Mouse (Mus musculus) forebrain, embryonic 11.5 days (tissue): Measurements from ENCODE around the gene Setd2. TPM values are rescaled to one million over a fixed set of nuclear protein-coding genes. Genes with fewer than 3 reads are reported as not detected.

Source experiments
- ATAC-seq: fragments of 200-750 bp; cut with Nextera tagmentation; replicated peaks from 2 replicates; pipeline ENCODE4 v1.8.0; 2017; ENCODE audit warnings: moderate TSS enrichment; ENCODE audit not compliant: low FRiP score
- DNase-seq: peaks from one replicate; pipeline ENCODE4 v3.0.0-alpha.2; 2017; ENCODE audit warnings: low spot score
- H3K27ac ChIP-seq: fragments of 300-500 bp; sonication (generic); 2 replicates; pipeline ENCODE4 v1.5.1; 2014; ENCODE audit warnings: low read depth, low read length
- H3K27me3 ChIP-seq: fragments of 300-500 bp; sonication (generic); 2 replicates; pipeline ENCODE4 v1.6.1; 2014; ENCODE audit warnings: mild to moderate bottlenecking, low read length, mixed read lengths; ENCODE audit not compliant: control insufficient read depth, insufficient read depth
- H3K36me3 ChIP-seq: fragments of 300-500 bp; sonication (generic); 2 replicates; pipeline ENCODE4 v1.6.1; 2014; ENCODE audit warnings: mild to moderate bottlenecking, low read length, moderate library complexity, mixed read lengths; ENCODE audit not compliant: control insufficient read depth, insufficient read depth
- H3K4me1 ChIP-seq: fragments of 300-500 bp; sonication (generic); replicated peaks from 2 replicates; pipeline ENCODE4 v1.6.1; 2014; ENCODE audit warnings: low read length, mixed read lengths; ENCODE audit not compliant: control insufficient read depth, insufficient read depth
- H3K4me2 ChIP-seq: fragments of 300-500 bp; sonication (generic); 2 replicates; pipeline ENCODE4 v1.6.1; 2014; ENCODE audit warnings: low read depth, mild to moderate bottlenecking, low read length, moderate library complexity, mixed read lengths; ENCODE audit not compliant: severe bottlenecking
- H3K4me3 ChIP-seq: fragments of 300-500 bp; sonication (generic); 2 replicates; pipeline ENCODE4 v1.5.1; 2014; ENCODE audit warnings: low read depth, low read length
- H3K9ac ChIP-seq: fragments of 300-500 bp; sonication (generic); 2 replicates; pipeline ENCODE4 v1.6.1; 2014; ENCODE audit warnings: low read length
- H3K9me3 ChIP-seq: fragments of 300-500 bp; sonication (generic); 2 replicates; pipeline ENCODE4 v1.6.1; 2016; ENCODE audit warnings: low read length, mixed read lengths; ENCODE audit not compliant: control insufficient read depth
- WGBS: fragments of 180-500 bp; shearing (Covaris S2); extraction: QIAGEN DNeasy Blood & Tissue Kit; methylation state at CpG from one replicate; pipeline ENCODE4 v1.1.7; 2014; 5-methylcytosine and 5-hydroxymethylcytosine counted together
- polyA plus RNA-seq: library from polyadenylated mRNA; unstranded; fragments of >200 nt; fragmentation: Nextera tagmentation; extraction: Ambion mirVana; gene quantifications from 2 replicates; pipeline ENCODE4 v1.2.1, GENCODE M21; 2014

The Setd2 gene
- polyA plus RNA-seq, 1 experiment from 2014 or later = 56.9 TPM

DNA sequence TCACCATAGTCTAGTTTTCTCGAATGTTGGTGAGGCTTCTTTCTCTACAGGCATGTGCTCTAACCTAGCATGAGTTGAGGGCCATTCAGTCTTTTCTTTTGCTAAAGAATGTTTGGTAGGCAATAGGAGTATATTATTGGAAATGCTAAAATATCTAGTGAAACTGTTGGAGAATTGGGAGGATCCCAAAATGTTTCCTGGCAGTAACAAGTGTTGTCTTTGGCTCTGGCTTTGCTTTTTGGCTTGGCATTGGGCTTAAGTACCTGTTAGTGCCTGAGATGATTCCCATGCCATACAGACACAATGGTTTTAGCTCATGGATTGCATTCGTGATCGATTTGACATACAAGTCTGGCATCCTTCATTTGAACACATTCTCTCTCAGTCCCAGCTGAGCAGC, 79.1 kb downstream of the Setd2 start:
- ATAC-seq (no peak), DNase-seq (no peak)
- no peaks in the 10 kb centered on the region for H3K27me3 ChIP-seq
- no peak overlapping the region for H3K9ac ChIP-seq
- no peak overlapping the region for H3K4me3 ChIP-seq
- H3K4me2 ChIP-seq = no peak overlapping the region
- no peaks in the 10 kb centered on the region for H3K9me3 ChIP-seq
- H3K27ac ChIP-seq = no peak overlapping the region
- no peaks in the 10 kb centered on the region for H3K4me1 ChIP-seq
- no peaks in the 10 kb centered on the region; the same call in 1 of the 2 replicates for H3K36me3 ChIP-seq
- WGBS = 89% methylated on average over 3 of the region's 3 CpGs

DNA sequence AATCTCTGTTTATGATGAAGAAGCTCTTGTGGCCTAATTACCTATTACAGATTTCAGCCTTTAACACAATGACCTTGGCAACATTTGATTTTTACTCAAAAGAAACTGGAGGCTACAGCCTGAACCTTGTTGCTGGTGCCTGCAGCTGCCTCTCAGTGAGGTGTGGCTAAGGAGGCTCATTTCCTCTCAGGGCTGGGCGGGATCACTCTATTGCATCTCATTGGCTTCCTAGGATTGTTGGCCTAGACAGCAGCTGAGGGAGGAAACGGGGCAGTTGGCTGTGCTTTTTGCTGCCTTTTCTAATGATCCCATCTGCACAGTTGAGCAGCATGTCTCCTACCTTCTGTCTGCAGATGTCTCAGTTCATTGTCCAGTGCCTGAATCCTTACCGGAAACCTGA, 84.7 kb downstream of the Setd2 start:
- peak; percentile 43 for DNase-seq
- WGBS = 83% methylated on average over 3 of the region's 3 CpGs
- no peak for ATAC-seq

DNA sequence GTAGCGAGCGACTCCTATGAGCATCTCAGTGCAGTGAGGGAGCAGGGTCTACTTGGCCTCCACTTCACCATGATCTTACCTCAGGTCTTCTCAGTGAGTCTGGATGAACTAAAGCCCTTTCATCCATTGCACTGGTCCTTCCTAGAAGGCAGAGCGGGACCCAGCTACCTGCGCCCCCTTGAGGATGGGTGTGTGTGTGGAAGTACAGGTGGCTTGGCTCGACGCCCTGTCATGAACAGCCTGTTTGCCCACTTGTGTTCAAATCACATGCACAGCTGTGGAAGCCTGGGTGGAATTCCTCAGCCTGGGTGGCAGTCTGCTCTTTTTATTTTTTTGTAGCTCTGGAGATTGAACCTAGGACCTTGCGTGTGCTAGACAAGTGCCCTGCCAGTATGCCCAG, 87.8 kb downstream of the Setd2 start:
- no peak for DNase-seq
- 82% methylated on average over 7 of the region's 7 CpGs for WGBS
- peaks cover 8% of the 10 kb centered on the region; the same call in 1 of the 2 replicates for H3K36me3 ChIP-seq

More for the DNA sequence above, 84.7 kb downstream of the Setd2 start:
- no peaks in the 10 kb centered on the region for H3K27me3 ChIP-seq
- H3K4me2 ChIP-seq = no peak overlapping the region
- H3K9me3 ChIP-seq = no peaks in the 10 kb centered on the region
- H3K27ac ChIP-seq = no peak overlapping the region
- H3K9ac ChIP-seq = no peak overlapping the region
- peaks cover 8% of the 10 kb centered on the region; the same call in 1 of the 2 replicates for H3K36me3 ChIP-seq
- no peak overlapping the region for H3K4me3 ChIP-seq
- H3K4me1 ChIP-seq = no peaks in the 10 kb centered on the region

DNA sequence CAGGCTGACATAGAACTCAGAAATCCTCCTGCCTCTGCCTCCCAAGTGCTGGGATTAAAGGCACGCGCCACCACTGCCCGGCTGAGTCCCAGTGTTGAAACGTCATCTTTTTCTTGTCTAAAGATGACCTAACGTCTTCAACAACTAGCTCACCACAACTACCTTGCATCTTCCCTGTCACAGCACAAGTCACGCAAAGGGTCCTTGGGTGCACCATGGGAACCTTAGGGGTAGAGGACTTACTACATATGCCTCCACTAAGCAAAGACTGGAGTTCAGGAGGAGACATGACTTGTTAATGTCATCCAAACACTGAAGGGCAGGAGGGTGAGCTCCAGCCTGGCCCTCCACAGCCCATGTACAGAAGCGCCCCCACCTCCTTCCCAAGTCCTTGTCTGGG, 88.3 kb downstream of the Setd2 start:
- no peaks in the 10 kb centered on the region for H3K27me3 ChIP-seq
- no peak overlapping the region for H3K27ac ChIP-seq
- DNase-seq (no peak), ATAC-seq (no peak)
- no peak overlapping the region for H3K9ac ChIP-seq
- 96% methylated on average over 7 of the region's 7 CpGs for WGBS
- peaks cover 4% of the 10 kb centered on the region; the same call in 1 of the 2 replicates for H3K4me1 ChIP-seq
- H3K4me2 ChIP-seq = no peak overlapping the region
- H3K9me3 ChIP-seq = no peaks in the 10 kb centered on the region
- H3K36me3 ChIP-seq = peaks cover 8% of the 10 kb centered on the region; the same call in 1 of the 2 replicates
- H3K4me3 ChIP-seq = no peak overlapping the region

More for the DNA sequence above, 87.8 kb downstream of the Setd2 start:
- Histone ChIP-seq H3K4me1 (peaks cover 4% of the 10 kb centered on the region; the same call in 1 of the 2 replicates), H3K4me2 (no peak overlapping the region), H3K27ac (no peak overlapping the region), H3K27me3 (no peaks in the 10 kb centered on the region), H3K9ac (no peak overlapping the region), H3K9me3 (no peaks in the 10 kb centered on the region), H3K4me3 (no peak overlapping the region)
- ATAC-seq = no peak

DNA sequence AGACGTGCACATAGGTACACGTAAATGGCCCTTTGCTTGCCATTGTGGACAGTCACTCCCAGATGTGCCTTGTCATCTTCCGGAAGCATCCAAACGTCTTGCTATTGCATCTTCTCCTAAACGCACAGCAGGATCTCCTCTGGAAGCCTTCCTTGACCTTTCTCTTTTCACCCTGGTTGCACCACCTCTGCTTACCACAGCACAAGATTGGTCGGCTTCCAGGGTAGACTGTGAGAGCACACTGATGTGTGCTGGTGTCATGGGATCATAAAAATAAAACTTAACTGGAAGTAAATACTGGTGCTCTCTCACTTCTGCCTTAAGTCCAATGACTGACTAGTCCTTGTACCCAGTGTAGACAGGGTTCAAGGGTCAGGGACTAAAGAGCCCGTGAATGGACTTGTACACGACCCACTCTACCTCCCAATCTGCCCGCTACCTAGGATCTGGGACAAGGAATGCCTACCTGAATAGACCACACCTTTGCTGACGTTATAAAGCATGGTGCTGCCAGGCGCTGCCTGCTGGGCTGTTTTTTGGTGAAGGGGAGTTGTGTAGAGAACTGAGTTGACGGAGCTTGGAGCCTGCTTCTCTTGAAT, 90.3 kb downstream of the Setd2 start:
- Histone ChIP-seq H3K27ac (no peak overlapping the region), H3K27me3 (no peaks in the 10 kb centered on the region), H3K4me2 (no peak overlapping the region), H3K36me3 (peaks cover 4% of the 10 kb centered on the region; the same call in 1 of the 2 replicates), H3K4me1 (peaks cover 4% of the 10 kb centered on the region; the same call in 1 of the 2 replicates), H3K9me3 (no peaks in the 10 kb centered on the region), H3K4me3 (no peak overlapping the region), H3K9ac (no peak overlapping the region)
- no peak for DNase-seq
- WGBS = 85% methylated on average over 12 of the region's 12 CpGs
- ATAC-seq = no peak

DNA sequence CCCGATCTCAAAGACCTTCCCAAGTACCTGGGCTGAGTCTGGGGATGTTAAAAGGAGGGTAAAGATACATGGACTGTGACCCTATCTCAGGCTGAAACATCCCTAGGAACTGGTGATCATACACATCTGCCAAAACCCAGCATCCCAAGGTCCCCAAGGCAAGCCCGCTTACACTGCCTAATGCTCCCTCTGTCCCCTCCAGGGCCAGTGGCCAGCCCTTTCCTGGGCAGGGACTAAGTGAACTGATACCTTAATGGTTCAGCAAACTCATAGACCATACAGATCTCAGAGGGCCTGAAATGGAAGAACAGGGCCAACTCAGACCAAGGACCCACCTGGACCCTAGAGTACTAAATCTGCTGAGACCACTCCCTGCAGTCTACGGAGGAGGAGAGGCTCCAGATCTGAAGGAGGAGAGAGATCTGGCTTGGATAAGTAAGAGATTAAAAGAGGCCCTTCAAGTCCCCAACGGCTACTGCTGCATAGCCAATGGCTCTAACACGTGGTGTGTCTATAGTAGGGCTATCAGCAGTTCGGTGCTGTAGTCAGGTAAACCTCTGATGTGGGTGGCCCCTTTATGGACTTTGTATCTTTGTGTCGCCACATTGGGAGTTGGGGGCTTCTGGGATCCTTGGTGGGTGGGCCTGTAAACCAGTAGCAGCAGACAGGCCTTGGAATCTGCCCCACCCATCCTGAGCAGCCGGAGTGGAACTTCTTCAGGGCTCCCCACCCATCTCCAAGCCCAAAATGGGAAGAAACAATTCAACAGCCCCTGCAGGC, 91.2 kb downstream of the Setd2 start:
- Histone ChIP-seq H3K4me2 (peak overlapping the region; percentile 98), H3K27me3 (no peaks in the 10 kb centered on the region), H3K27ac (no peak overlapping the region), H3K4me1 (peaks cover 4% of the 10 kb centered on the region; the same call in 1 of the 2 replicates), H3K9me3 (no peaks in the 10 kb centered on the region), H3K36me3 (peaks cover 3% of the 10 kb centered on the region; the same call in 1 of the 2 replicates), H3K9ac (peak overlapping the region; percentile 75), H3K4me3 (peak overlapping the region; percentile 48)
- DNase-seq = peak; percentile 57
- no peak for ATAC-seq
- 47% methylated on average over 8 of the region's 8 CpGs for WGBS

DNA sequence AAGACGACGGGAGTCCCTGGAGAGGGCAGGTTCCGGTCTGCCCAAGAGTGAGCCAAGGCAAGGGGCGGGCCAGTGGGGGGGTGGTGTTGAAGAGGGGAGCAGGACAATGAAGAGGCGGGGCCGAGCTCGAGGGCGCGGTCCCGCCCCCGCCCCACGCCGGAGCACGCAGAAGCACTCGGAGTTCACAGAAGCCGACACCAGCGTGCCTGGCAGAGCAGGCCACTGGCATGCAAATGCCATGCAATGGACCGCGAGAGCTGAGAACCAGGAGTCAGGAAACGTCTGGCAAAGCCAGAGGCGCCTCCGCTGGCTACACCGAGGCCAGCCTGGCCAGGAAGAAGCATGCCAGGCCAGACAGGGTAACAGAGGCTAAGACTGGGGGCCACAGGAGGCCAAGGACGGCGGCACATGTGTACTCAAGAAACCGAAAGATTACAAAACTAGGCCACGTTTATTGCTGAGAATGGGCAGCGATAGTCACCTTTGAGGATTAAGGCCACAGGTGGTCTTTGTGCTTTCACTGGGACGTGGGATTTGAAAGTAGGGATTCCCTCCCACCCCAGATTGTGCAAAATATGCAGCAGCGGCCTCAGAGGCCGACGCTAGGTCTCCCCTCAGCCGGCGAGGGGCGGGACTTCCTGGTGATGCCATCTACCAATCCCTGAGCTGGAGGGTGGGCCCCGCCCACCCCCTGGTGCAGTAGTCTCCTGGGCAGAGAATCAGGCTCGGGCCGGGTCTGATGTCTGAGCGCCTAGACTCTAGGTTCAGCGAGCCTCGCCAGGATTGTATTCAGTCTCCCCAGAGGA, 92.2 kb downstream of the Setd2 start, which contains the start of gene Nradd:
Nradd (minus strand) TSS at position 92 of the 806 bp plus-strand sequence.
- WGBS = under 1% methylated on average over 41 of the region's 41 CpGs
- Histone ChIP-seq H3K9ac (peak within 1 kb of the TSS; percentile 75), H3K27ac (peak within 1 kb of the TSS; percentile 78), H3K4me1 (peaks cover 4% of the 10 kb centered on the region; the same call in 1 of the 2 replicates), H3K4me2 (peak within 1 kb of the TSS; percentile 98), H3K36me3 (no peaks in the 10 kb centered on the region; the same call in 1 of the 2 replicates), H3K27me3 (no peaks in the 10 kb centered on the region), H3K9me3 (no peaks in the 10 kb centered on the region), H3K4me3 (peak within 1 kb of the TSS; percentile 48)
- peak; percentile 95 for ATAC-seq
- peak; percentile 95 for DNase-seq

DNA sequence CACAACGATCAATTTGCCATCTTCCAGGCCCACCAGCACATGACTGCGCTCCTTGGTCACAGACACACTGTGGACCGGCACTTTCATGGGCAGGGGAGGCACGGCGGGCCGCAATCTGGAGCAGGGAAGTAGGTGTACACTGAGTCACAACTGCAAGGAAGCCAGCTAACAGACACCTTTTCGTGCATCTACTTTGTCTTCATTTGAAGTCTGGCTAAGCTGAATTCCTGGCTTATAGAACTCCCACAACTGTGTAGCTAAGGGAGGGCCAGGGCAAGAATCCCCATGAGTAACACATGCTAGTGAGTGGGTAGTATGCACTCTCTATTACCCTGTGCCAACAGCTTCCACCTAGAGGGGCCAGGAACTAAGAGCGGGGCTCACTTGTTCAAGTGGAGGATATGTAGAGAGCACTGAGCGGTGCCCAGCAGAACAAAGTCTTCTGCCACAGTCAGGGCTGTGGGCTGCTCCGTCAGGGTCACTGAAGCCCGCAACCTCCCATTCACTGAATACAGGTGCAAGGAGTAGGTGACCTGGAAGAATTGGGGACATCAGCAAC, 93.0 kb downstream of the Setd2 start:
- Histone ChIP-seq H3K4me1 (peaks cover 4% of the 10 kb centered on the region; the same call in 1 of the 2 replicates), H3K36me3 (no peaks in the 10 kb centered on the region; the same call in 1 of the 2 replicates), H3K9ac (peak overlapping the region; percentile 75), H3K9me3 (no peaks in the 10 kb centered on the region), H3K4me3 (peak overlapping the region; percentile 48), H3K27me3 (no peaks in the 10 kb centered on the region), H3K27ac (peak overlapping the region; percentile 78; the same call in 1 of the 2 replicates), H3K4me2 (peak overlapping the region; percentile 98)
- ATAC-seq (no peak; the same call in 1 of the 2 replicates), DNase-seq (peak; percentile 48)
- WGBS = 67% methylated on average over 11 of the region's 11 CpGs
